Mouse (Mus musculus) neural tube, embryonic 13.5 days (tissue): ENCODE measurements around the gene Cerk. TPM values are rescaled to one million over a fixed set of nuclear protein-coding genes. Genes with fewer than 3 reads are reported as not detected.
A peak's percentile ranks its signal among the peaks of the same experiment; 100 is the strongest.
"Not testable (repeated sequence)": the region's sequence is repeated elsewhere in the genome, so short reads cannot be mapped to it uniquely, and the experiment has no call there.

Experiments used
- ATAC-seq: fragments of 200-750 bp; cut with Nextera tagmentation; 2 replicates; pipeline ENCODE4 v1.8.0; 2017; ENCODE audit warnings: low read depth, mild to moderate bottlenecking, moderate TSS enrichment, moderate library complexity
- H3K27ac ChIP-seq: fragments of 300-500 bp; sonication (generic); replicated peaks from 2 replicates; pipeline ENCODE4 v1.5.1; 2015; ENCODE audit warnings: moderate library complexity, mild to moderate bottlenecking, inconsistent platforms
- H3K27me3 ChIP-seq: fragments of 300-500 bp; sonication (generic); 2 replicates; pipeline ENCODE4 v1.6.1; 2015; ENCODE audit warnings: mild to moderate bottlenecking, inconsistent platforms
- H3K36me3 ChIP-seq: fragments of 300-500 bp; sonication (generic); 2 replicates; pipeline ENCODE4 v1.6.1; 2015; ENCODE audit warnings: mild to moderate bottlenecking, inconsistent platforms
- H3K4me1 ChIP-seq: fragments of 300-500 bp; sonication (generic); replicated peaks from 2 replicates; pipeline ENCODE4 v1.6.1; 2015; ENCODE audit warnings: inconsistent platforms
- H3K4me2 ChIP-seq: fragments of 300-500 bp; sonication (generic); 2 replicates; pipeline ENCODE4 v1.6.1; 2015; ENCODE audit warnings: inconsistent platforms, mild to moderate bottlenecking, moderate library complexity
- H3K4me3 ChIP-seq: fragments of 300-500 bp; sonication (generic); 2 replicates; pipeline ENCODE4 v1.5.1; 2015; ENCODE audit warnings: mild to moderate bottlenecking, inconsistent platforms
- H3K9ac ChIP-seq: fragments of 300-500 bp; sonication (generic); 2 replicates; pipeline ENCODE4 v1.6.1; 2015; ENCODE audit warnings: moderate library complexity, mild to moderate bottlenecking, inconsistent platforms
- H3K9me3 ChIP-seq: fragments of 300-500 bp; sonication (generic); 2 replicates; pipeline ENCODE4 v1.6.1; 2016; ENCODE audit warnings: inconsistent platforms
- WGBS: fragments of 180-500 bp; shearing (Covaris S2); methylation state at CpG from one replicate; pipeline ENCODE4 v1.1.7; 2015; 5-methylcytosine and 5-hydroxymethylcytosine counted together
- polyA plus RNA-seq: library from polyadenylated mRNA; unstranded; fragments of >200 nt; fragmentation: Nextera tagmentation; extraction: Ambion mirVana; gene quantifications from 2 replicates; pipeline ENCODE4 v1.2.1, GENCODE M21; 2015

The Cerk gene
- polyA plus RNA-seq, 1 experiment from 2014 or later: 30.4 TPM

GRCm38 (mm10) chr15:86188186-86188585 lies 2.2 kb upstream of the Cerk start:
- peak overlapping the region; percentile 83 for H3K27ac ChIP-seq
- H3K9ac ChIP-seq: 0 out of 2 replicates have a peak overlapping the region, but pooled peaks have one; percentile 5
- WGBS: 18% methylated on average over 5 of the region's 5 CpGs
- no peaks in the 10 kb centered on the region for H3K9me3 ChIP-seq
- peak; percentile 47 for ATAC-seq
- H3K4me3 ChIP-seq: no peak overlapping the region
- peaks cover 47% of the 10 kb centered on the region for H3K4me1 ChIP-seq
- H3K4me2 ChIP-seq: no peak overlapping the region
- H3K27me3 ChIP-seq: no peaks in the 10 kb centered on the region
- no peaks in the 10 kb centered on the region for H3K36me3 ChIP-seq

GRCm38 (mm10) chr15:86186686-86187085 lies 745 bp upstream of the Cerk start:
- H3K27ac ChIP-seq: peak overlapping the region; percentile 97

DNA sequence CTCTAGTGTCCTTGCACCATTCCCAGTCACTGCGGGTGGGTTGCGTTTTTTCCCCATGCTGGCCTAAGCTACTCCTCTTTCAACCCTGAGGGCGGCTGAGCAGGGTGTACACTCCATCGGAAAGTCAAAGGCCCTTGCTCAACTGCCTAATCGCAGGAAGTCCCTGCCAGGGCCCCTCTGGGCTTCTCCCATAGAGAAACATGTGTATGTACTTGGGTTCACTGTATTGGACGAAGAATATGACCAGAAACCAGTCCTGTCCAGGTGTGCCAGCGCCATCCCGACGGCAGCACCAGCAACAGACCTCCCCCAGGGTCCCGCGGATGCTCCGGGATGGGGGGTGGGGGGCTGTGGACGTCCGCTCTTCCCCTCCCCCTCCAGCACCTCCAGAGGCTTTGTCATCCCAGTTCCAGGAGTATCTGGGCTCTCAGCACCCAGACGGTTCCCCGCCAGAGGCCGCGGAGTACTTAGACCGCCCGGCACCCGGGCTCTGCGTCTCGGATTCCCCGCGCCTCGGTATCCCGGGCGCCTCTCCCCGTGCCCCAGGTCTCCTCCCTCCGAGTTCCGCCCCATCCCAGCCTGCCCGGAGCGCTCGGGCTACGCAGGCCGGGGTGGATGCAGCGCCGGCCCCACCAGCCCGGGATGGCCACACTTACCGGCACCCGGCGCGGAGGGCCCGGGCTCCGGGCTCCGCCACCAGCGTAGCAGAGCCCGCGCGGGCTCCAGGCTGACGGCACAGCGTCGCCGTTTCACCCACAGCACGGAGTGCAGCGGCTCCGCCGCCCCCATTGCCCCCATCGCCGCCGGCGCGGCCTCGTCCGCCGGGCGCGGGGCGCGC lies 871 bp downstream of the Cerk start:
- ATAC-seq: peak; percentile 66
- Histone ChIP-seq H3K27me3 (no peaks in the 10 kb centered on the region), H3K4me3 (peak overlapping the region; percentile 89), H3K9ac (peak overlapping the region; percentile 90), H3K4me2 (peak overlapping the region; percentile 72), H3K4me1 (peaks cover 69% of the 10 kb centered on the region), H3K36me3 (no peaks in the 10 kb centered on the region), H3K9me3 (no peaks in the 10 kb centered on the region), H3K27ac (peak overlapping the region; percentile 97)
- under 1% methylated on average over 60 of the region's 70 CpGs for WGBS

More at GRCm38 (mm10) chr15:86186686-86187085, 745 bp upstream of the Cerk start:
- WGBS: 47% methylated on average over 3 of the region's 3 CpGs
- no peaks in the 10 kb centered on the region for H3K36me3 ChIP-seq
- 0 out of 2 replicates have a peak overlapping the region, but pooled peaks have one; percentile 90 for H3K9ac ChIP-seq
- H3K4me2 ChIP-seq: peak overlapping the region; percentile 72
- H3K4me1 ChIP-seq: peaks cover 62% of the 10 kb centered on the region
- no peaks in the 10 kb centered on the region for H3K27me3 ChIP-seq
- H3K4me3 ChIP-seq: peak overlapping the region; percentile 89
- ATAC-seq: no peak
- H3K9me3 ChIP-seq: no peaks in the 10 kb centered on the region

GRCm38 (mm10) chr15:86184071-86184470 lies 1.9 kb downstream of the Cerk start:
- H3K27ac ChIP-seq: peak overlapping the region; percentile 97
- no peak for ATAC-seq
- peaks cover 63% of the 10 kb centered on the region for H3K4me1 ChIP-seq

GRCm38 (mm10) chr15:86183484-86183883 lies 2.5 kb downstream of the Cerk start:
- Histone ChIP-seq H3K36me3 (no peaks in the 10 kb centered on the region), H3K27me3 (no peaks in the 10 kb centered on the region), H3K9ac (0 out of 2 replicates have a peak overlapping the region, but pooled peaks have one; percentile 34), H3K4me1 (peaks cover 57% of the 10 kb centered on the region), H3K9me3 (no peaks in the 10 kb centered on the region), H3K4me2 (peak overlapping the region; percentile 72), H3K4me3 (no peak overlapping the region), H3K27ac (peak overlapping the region; percentile 97; the same call in 1 of the 2 replicates)
- no peak for ATAC-seq
- 96% methylated on average over 8 of the region's 8 CpGs for WGBS

More at GRCm38 (mm10) chr15:86184071-86184470, 1.9 kb downstream of the Cerk start:
- no peaks in the 10 kb centered on the region for H3K9me3 ChIP-seq
- peak overlapping the region; percentile 72 for H3K4me2 ChIP-seq
- peak overlapping the region; percentile 90 for H3K9ac ChIP-seq
- no peaks in the 10 kb centered on the region for H3K36me3 ChIP-seq
- H3K4me3 ChIP-seq: peak overlapping the region; percentile 89
- H3K27me3 ChIP-seq: no peaks in the 10 kb centered on the region
- 78% methylated on average over 5 of the region's 5 CpGs for WGBS

DNA sequence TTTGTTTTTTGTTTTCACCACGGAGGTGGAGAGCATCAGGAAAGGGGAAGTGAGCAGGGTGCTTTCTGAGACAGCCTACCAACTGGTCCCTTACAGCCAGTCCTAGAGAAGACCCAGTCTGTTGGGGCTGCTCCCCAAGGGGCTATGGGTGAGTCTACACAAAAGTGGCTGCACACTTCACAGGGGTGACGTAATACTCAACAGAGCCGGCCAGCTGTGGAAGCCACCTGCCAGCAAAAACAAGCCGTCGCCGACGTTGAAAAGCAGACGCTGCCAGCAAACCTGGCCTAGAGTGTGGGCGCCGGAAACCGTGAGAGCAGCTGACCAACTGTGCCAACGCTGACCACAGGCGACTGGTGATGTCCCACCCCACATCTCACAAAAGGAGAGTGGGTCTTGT lies 3.3 kb downstream of the Cerk start:
- WGBS: 60% methylated on average over 13 of the region's 13 CpGs
- H3K27me3 ChIP-seq: no peaks in the 10 kb centered on the region
- H3K36me3 ChIP-seq: no peaks in the 10 kb centered on the region
- no peak for ATAC-seq
- H3K4me2 ChIP-seq: peak overlapping the region; percentile 15; the same call in 1 of the 2 replicates
- H3K4me1 ChIP-seq: peaks cover 50% of the 10 kb centered on the region
- no peak overlapping the region for H3K9ac ChIP-seq
- H3K9me3 ChIP-seq: no peaks in the 10 kb centered on the region
- peak overlapping the region; percentile 69 for H3K27ac ChIP-seq
- no peak overlapping the region for H3K4me3 ChIP-seq

DNA sequence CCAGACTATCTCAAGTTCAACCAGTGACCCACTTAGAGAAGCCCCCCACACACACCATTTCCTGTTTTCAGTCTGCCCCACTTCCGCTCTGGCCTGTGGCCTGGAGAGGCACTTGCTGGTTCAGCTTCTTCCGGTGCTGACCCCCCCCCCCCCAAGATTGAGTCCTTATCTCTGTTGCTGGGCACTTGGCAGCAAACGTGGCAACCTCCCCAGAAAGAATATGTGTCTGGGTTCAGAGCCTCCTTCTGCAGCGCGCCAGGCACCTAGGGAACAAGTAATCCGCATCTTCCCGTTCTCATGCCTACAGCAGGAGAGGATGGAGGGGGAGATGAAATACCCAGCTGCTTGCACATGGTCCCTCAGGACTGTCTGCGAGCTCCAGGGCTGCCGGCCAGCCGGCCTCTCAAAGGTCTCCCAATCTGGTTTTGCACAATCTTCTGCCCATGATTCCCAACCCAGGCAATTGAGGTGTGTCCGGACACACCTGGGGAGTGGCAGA lies 4.0 kb downstream of the Cerk start:
- H3K4me2 ChIP-seq: peak overlapping the region; percentile 15
- H3K36me3 ChIP-seq: no peaks in the 10 kb centered on the region
- peaks cover 50% of the 10 kb centered on the region for H3K4me1 ChIP-seq
- no peak for ATAC-seq
- peak overlapping the region; percentile 4 for H3K9ac ChIP-seq
- H3K9me3 ChIP-seq: no peaks in the 10 kb centered on the region
- no peaks in the 10 kb centered on the region for H3K27me3 ChIP-seq
- WGBS: 46% methylated on average over 11 of the region's 11 CpGs
- no peak overlapping the region for H3K4me3 ChIP-seq
- H3K27ac ChIP-seq: peak overlapping the region; percentile 69

- H3K9me3 ChIP-seq, H3K27me3 ChIP-seq, H3K4me2 ChIP-seq, H3K9ac ChIP-seq, H3K36me3 ChIP-seq, H3K4me3 ChIP-seq, ATAC-seq: not testable (repeated sequence)
- Histone ChIP-seq H3K4me1 (peaks cover 44% of the 10 kb centered on the region), H3K27ac (peak overlapping the region; percentile 69; the same call in 1 of the 2 replicates)
- 92% methylated on average over 3 of the region's 3 CpGs for WGBS
Measured at GRCm38 (mm10) chr15:86181321-86181720, 4.6 kb downstream of the Cerk start.

DNA sequence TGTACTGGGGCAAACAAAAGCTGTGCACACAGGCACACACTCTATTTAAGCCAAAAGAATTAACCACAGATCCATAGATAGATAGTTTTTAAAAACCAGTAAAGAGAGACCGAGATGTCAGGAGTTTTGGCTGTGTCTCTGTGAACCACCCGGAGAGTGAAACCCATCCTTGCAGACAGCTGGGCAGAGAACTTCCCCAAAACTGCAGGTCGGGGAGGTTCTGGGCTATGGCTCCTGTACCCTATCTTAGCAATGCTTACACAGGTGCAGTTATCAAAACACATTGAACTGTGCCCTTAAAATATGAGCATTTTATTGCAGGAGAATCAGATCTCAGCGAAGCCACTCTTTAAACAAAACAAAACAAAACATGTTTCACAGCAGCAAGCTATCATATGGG lies 5.5 kb downstream of the Cerk start:
- Histone ChIP-seq H3K27me3 (no peaks in the 10 kb centered on the region), H3K4me2 (no peak overlapping the region), H3K9me3 (no peaks in the 10 kb centered on the region), H3K36me3 (no peaks in the 10 kb centered on the region), H3K9ac (no peak overlapping the region), H3K27ac (no peak overlapping the region), H3K4me1 (peaks cover 39% of the 10 kb centered on the region), H3K4me3 (no peak overlapping the region)
- ATAC-seq: no peak
- 78% methylated on average over 4 of the region's 4 CpGs for WGBS

- H3K9ac ChIP-seq: no peak overlapping the region
- no peaks in the 10 kb centered on the region for H3K27me3 ChIP-seq
- no peak overlapping the region for H3K4me3 ChIP-seq
- H3K9me3 ChIP-seq: no peaks in the 10 kb centered on the region
- no peaks in the 10 kb centered on the region for H3K36me3 ChIP-seq
- WGBS: 93% methylated on average over 6 of the region's 6 CpGs
- H3K4me1 ChIP-seq: peaks cover 44% of the 10 kb centered on the region
- no peak overlapping the region for H3K27ac ChIP-seq
- no peak for ATAC-seq
- no peak overlapping the region for H3K4me2 ChIP-seq
Measured at GRCm38 (mm10) chr15:86178594-86178993, 7.3 kb downstream of the Cerk start.

DNA sequence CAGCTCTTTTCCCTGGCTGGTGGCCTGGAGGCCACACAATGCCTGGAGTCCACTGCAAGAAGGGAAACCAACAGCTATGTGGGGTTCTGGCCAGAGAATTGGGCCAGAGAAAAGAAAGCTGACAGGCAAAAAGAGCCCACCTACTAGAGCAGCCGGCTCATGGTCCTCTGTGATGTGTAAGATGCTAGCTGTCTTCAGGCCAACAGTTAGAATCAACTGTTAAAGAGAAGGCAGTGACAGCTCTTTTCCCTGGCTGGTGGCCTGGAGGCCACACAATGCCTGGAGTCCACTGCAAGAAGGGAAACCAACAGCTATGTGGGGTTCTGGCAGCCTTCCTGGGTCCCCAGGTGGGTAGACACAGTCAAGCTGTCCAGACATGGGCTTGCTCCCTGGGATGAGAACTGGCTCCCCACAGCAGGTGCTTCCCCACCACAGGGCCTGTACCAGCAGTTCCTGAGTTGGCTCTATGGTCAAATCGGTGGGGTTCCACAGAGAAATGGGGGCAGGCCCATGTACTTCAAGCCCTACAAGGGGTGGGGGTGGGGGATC lies 8.2 kb downstream of the Cerk start:
- not testable (repeated sequence) for H3K9me3 ChIP-seq, H3K27ac ChIP-seq, H3K36me3 ChIP-seq, H3K27me3 ChIP-seq, H3K4me3 ChIP-seq, H3K9ac ChIP-seq, ATAC-seq, H3K4me2 ChIP-seq
- WGBS: 89% methylated on average over 2 of the region's 2 CpGs
- peaks cover 44% of the 10 kb centered on the region for H3K4me1 ChIP-seq
